Mouse (Mus musculus) erythroblast, embryonic 14.5 days (primary cell): ENCODE data around the gene Arid5b. TPM values are rescaled to one million over a fixed set of nuclear protein-coding genes. Genes with fewer than 3 reads are reported as not detected.

Source experiments
- H3K27me3 ChIP-seq: 2 replicates; pipeline ENCODE4 v1.6.1; 2012; ENCODE audit warnings: inconsistent platforms; ENCODE audit not compliant: control insufficient read depth
- H3K36me3 ChIP-seq: 2 replicates; pipeline ENCODE4 v1.6.1; 2012; ENCODE audit warnings: mild to moderate bottlenecking, inconsistent platforms; ENCODE audit not compliant: control insufficient read depth
- H3K4me1 ChIP-seq: 2 replicates; pipeline ENCODE4 v1.6.1; 2012; ENCODE audit warnings: inconsistent platforms; ENCODE audit not compliant: control insufficient read depth
- H3K4me3 ChIP-seq: replicated peaks from 2 replicates; pipeline ENCODE3; 2012; ENCODE audit warnings: moderate library complexity, mild to moderate bottlenecking, inconsistent platforms
- H3K9me3 ChIP-seq: 2 replicates; pipeline ENCODE4 v1.6.1; 2012; ENCODE audit warnings: low read length, inconsistent platforms, mixed read lengths; ENCODE audit not compliant: control insufficient read depth
- GATA1 ChIP-seq: IDR thresholded peaks from 2 replicates; pipeline ENCODE4 v1.6.1; 2012; ENCODE audit warnings: low read length, inconsistent platforms, mixed read lengths
- TAL1 ChIP-seq: IDR thresholded peaks from 3 replicates; pipeline ENCODE4 v1.6.1; 2012; ENCODE audit warnings: low read length, inconsistent platforms, mixed read lengths
- polyA plus RNA-seq: library from polyadenylated mRNA; stranded (reverse); fragments of >175 nt; gene quantifications from 2 replicates; pipeline ENCODE4 v1.2.3, GENCODE M21; 2012

The Arid5b gene
- polyA plus RNA-seq, 1 experiment: 0.01 TPM

DNA sequence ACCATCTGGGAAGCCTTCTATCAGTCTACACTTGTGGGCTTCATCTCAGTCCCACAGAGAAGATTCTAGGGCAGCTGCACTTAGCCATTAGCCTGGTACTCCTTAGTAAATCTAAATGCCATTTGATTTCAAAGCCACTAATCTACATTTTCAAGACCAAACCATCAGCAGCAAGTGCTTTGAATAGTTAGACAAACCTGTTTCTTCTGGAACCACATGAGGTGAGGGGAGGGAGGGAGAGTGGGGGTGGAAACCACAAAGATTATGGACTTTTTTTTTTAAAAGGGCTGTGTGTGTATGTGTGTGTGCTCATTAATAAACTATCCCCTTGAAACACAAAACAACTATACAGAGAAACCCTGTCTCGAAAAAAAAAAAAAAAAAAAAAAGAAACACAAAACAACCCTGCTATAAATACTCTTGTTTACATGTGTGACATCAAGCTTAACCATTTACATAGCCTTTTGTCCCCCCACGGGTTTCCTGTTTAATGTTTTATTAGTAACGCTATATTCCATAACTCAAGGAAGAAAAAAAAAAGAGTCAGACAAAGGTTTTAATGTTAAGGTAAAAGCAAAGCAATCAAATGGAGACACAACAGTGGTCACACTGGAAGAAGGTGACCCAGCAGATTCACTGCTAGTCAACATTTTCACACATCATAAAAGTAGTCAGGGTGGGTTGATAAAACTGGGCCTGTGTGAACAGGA lies 38.3 kb downstream of the Arid5b start:
- H3K27me3 ChIP-seq: no peaks in the 10 kb centered on the region
- H3K4me1 ChIP-seq: no peaks in the 10 kb centered on the region
- no peaks in the 10 kb centered on the region; the same call in 1 of the 2 replicates for H3K36me3 ChIP-seq
- no peak for TF ChIP-seq GATA1
- no peak for TF ChIP-seq TAL1
- H3K4me3 ChIP-seq: no peak overlapping the region
- H3K9me3 ChIP-seq: no peaks in the 10 kb centered on the region

DNA sequence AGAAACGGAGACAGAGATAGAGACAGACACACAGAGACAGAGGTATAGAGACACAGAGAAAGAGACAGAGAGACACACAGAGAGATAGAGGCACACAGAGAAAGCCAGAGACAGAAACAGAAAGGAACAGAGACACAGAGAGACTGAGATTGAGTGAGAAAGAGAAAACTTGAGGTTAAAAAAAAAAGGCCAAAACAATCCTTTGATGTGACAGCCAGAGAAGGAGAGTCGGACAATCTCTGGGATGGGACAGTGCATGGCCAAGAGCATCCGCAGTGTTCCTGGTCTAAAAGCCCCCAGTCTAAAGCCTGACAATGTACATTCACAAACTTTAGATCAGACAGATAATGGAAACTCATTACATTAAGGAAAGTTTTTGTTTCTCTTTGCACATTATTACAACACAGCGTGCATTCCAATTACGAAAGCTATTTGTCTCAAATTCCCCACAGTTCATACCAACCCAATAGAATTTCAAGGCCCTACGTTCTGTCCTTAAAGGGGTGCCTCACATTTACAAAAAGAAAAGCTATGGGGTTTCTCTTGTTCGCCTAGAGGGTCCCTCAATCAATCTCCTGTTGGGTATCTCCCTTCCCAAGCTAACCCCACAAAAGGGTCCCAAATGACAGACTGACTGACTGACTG lies 39.0 kb downstream of the Arid5b start:
- no peak overlapping the region for H3K4me3 ChIP-seq
- no peaks in the 10 kb centered on the region for H3K27me3 ChIP-seq
- TF ChIP-seq GATA1 (no peak), TAL1 (no peak)
- no peaks in the 10 kb centered on the region for H3K9me3 ChIP-seq
- no peaks in the 10 kb centered on the region for H3K4me1 ChIP-seq
- no peaks in the 10 kb centered on the region; the same call in 1 of the 2 replicates for H3K36me3 ChIP-seq

DNA sequence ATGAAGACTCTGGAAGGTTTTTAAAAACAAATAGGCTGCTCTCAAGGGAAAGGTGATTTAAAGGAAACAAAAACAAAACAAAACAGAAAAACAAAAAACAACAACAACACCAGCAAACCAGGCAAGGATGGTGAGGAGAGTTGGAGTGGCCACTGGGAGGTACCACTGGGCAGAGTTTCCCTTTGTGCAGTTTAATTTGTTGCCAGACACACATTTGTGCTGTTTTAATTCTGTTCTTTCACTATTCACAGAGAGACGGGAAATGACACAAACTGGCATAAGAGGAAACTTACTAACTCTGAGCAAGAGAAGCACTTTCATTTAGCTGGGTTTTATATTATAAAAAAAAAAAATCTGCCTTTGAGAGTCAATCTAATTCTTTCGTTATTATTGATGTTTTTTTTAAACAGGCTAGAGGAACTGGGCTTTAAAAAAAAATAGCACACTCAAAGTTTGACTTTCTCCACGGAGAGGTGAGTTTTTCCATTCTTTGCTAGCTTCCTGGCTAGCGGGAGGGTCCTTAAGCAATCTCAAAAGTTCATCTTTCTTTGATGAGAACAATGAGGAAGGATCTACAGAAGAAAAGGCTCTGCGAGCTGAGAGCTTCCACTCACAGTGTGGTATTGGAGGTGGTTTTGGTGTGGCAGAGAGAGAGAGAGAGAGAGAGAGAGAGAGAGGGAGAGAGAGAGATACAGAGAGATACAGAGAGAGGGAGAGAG lies 39.7 kb downstream of the Arid5b start:
- H3K27me3 ChIP-seq: no peaks in the 10 kb centered on the region
- TF ChIP-seq GATA1 (no peak), TAL1 (no peak)
- no peak overlapping the region for H3K4me3 ChIP-seq

DNA sequence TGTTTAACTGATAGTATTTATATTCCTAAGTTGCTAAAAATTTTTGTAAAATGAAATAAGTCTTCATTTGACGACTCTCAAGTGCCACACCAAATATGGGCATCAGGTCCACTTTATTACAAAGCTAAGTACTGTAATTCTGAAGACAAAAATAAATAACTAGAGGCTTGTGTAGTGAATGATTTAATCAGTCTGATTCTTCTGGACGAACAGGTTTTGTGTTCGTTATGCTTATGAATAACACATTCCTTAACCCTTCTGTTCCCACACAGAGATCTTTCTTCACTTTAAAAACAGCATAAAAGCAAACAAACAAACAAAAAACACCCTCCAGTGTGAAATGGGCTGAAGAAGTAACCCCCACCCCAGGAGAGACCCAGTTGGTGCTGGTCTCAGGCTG lies 40.4 kb downstream of the Arid5b start:
- no peaks in the 10 kb centered on the region for H3K27me3 ChIP-seq
- TF ChIP-seq TAL1: no peak
- TF ChIP-seq GATA1: no peak
- no peaks in the 10 kb centered on the region for H3K4me1 ChIP-seq
- H3K4me3 ChIP-seq: no peak overlapping the region
- H3K36me3 ChIP-seq: no peaks in the 10 kb centered on the region; the same call in 1 of the 2 replicates
- H3K9me3 ChIP-seq: no peaks in the 10 kb centered on the region

More for the DNA sequence above, 39.7 kb downstream of the Arid5b start:
- Histone ChIP-seq H3K4me1 (no peaks in the 10 kb centered on the region), H3K9me3 (no peaks in the 10 kb centered on the region), H3K36me3 (no peaks in the 10 kb centered on the region; the same call in 1 of the 2 replicates)

DNA sequence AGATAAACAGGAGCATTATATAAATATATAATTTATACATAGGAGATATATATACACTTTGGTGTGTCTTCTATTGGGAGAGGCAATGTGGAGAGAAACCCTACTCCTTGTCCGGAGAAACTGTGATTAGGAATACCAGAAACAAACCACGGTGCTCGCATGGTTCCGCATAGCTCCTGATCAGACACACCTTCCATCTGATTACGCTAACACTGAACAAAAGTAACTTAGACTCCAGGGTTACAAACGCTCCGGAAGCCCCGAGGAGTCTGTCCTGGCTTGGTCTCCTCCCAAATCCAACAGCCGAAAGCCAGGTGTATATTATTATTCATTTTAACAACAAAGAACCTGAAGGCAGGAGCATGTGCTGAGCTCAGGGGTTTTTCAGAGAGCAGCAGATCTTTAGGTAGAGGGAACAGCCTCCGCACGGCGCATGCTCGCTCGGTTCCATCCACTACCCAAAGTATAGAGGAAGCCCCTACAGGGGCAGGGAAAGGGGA lies 41.5 kb downstream of the Arid5b start:
- no peak overlapping the region for H3K4me3 ChIP-seq
- no peaks in the 10 kb centered on the region for H3K4me1 ChIP-seq
- no peaks in the 10 kb centered on the region for H3K27me3 ChIP-seq
- H3K36me3 ChIP-seq: no peaks in the 10 kb centered on the region; the same call in 1 of the 2 replicates
- TF ChIP-seq GATA1 (no peak), TAL1 (no peak)
- no peaks in the 10 kb centered on the region for H3K9me3 ChIP-seq

DNA sequence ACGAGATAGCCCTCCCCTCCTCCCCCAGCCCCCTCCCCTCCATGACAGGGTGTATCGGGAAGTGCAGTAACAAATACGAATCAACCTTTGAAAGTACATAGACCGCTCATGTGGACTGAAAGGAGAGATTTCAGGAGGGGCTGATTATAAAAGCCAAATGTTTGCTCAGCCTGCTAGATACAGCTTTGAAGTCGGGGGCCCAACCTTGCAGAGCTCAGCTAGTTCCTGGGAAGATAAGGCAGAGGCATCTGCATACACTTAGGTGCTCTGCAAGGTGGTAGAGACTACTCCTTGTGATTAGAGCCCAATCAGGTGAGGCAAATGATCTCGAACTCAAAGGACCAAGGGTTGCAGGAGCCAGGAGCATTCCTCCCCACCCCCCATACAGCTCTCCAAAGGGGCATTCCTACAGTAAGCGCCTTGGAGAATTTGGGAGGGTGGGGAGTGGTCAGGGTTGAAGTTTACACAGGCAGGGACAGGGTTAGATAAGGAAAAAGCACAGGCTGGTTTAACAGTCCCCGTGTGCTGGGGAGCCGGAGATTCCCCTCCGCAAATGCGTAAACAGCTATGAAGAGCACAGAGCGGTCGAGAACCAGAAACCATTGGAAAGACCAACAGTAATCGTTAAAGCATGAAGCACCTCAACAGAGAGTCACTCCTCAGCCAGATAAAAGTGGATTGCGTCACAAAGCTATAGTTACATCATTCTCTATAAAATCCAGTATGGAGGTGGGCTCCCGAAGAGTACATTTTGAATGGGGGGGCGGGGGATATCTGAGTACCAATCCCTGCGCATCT lies 47.0 kb downstream of the Arid5b start:
- Histone ChIP-seq H3K27me3 (no peaks in the 10 kb centered on the region), H3K9me3 (no peaks in the 10 kb centered on the region), H3K4me3 (no peak overlapping the region), H3K4me1 (peaks cover 2% of the 10 kb centered on the region; the same call in 1 of the 2 replicates), H3K36me3 (no peaks in the 10 kb centered on the region; the same call in 1 of the 2 replicates)
- TF ChIP-seq TAL1 (no peak), GATA1 (no peak)

DNA sequence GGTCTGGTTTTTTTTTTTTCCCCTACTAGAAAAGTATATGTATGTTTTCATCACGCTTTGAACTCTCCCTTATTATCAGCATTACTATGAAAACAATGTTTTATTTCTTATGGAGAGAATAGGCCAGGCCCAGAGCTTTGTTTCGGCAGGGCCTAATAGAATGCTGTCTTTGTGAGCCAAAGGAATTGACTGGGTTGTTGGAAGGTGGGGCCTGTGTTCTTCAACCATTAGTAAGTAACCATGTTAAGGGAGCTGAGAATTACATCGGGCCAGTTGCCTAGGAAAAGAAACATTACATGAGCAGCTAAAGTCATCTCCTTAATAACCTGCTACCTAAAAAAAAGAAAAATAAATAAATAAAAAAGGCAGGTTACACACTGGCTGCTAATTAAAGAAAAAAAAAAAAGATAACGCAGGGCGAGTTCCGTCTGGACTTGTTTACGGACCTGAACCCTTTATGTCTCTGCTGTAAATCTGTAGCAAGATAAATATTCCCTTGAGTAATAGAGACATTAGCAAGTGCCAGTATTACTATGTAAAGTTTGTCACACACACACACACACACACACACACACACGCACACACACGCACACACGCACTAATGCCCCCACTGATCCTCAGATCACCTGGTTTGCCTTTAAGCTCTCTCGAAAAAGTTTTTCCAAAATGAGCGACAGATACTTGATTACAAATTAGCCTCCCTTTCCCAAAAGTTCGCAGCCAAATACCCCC lies 47.7 kb downstream of the Arid5b start:
- Histone ChIP-seq H3K4me3 (no peak overlapping the region), H3K27me3 (no peaks in the 10 kb centered on the region), H3K4me1 (peaks cover 2% of the 10 kb centered on the region; the same call in 1 of the 2 replicates), H3K36me3 (no peaks in the 10 kb centered on the region; the same call in 1 of the 2 replicates), H3K9me3 (no peaks in the 10 kb centered on the region)
- TF ChIP-seq TAL1 (no peak), GATA1 (no peak)
